Mouse (Mus musculus): ENCODE data around the gene Msi2. TPM values are rescaled to one million over a fixed set of nuclear protein-coding genes. Genes with fewer than 3 reads are reported as not detected.
A peak's percentile ranks its signal among the peaks of the same experiment; 100 is the strongest.

Msi2 gene
- polyA plus RNA-seq, 1 experiment from 2014 or later: 16.8 TPM

GRCm38 (mm10) chr11:88539637-88540478 is 178.5 kb downstream of the Msi2 start:
- Histone ChIP-seq H3K36me3 (peaks cover 9% of the 10 kb centered on the region; the same call in 1 of the 2 replicates), H3K4me3 (no peak overlapping the region), H3K9me3 (replicated peaks) (no peaks in the 10 kb centered on the region), H3K27me3 (ENCODE audit: low read depth, poor library complexity, severe bottlenecking) (no peaks in the 10 kb centered on the region), H3K4me1 (peaks cover 85% of the 10 kb centered on the region), H3K27ac (peak overlapping the region; percentile 32; the same call in 1 of the 2 replicates)
- WGBS: 65% methylated on average over 8 of the region's 8 CpGs
- no peak for DNase-seq (ENCODE audit: low spot score)

DNA sequence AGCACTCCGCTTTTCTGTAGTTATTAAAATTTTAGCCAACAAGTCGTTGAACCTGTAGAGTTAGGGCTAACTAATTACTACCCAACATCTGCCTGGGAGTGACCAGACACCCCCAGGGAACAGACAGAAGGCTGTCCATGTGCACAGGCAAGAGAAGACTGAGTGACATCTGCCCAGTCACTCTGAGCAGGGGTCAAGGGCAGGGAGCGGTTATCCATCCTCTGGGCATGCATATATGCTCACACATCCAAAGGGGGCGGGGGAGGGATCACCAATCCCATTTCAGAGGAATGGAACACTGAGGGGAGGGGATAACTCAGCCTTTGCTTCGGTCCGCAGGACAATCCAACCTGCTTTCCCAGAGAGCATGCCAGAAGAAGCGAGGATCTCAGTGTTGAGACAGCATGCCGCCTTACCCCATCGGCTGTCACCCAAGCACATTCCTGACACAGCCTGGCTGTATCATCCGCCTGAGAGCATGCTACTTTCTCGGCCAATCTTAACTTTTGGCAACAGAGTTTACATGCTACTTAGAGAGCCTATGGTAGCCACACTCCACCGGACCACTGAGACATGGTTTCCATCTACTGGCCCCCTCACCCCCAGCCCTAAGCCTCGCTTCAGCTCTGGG is 179.5 kb downstream of the Msi2 start:
- WGBS: 82% methylated on average over 13 of the region's 13 CpGs
- no peak for DNase-seq (ENCODE audit: low spot score)
- Histone ChIP-seq H3K4me3 (no peak overlapping the region), H3K27me3 (ENCODE audit: low read depth, poor library complexity, severe bottlenecking) (no peaks in the 10 kb centered on the region), H3K9me3 (replicated peaks) (no peaks in the 10 kb centered on the region), H3K4me1 (peaks cover 94% of the 10 kb centered on the region), H3K27ac (no peak overlapping the region; the same call in 1 of the 2 replicates), H3K36me3 (peaks cover 9% of the 10 kb centered on the region; the same call in 1 of the 2 replicates)

DNA sequence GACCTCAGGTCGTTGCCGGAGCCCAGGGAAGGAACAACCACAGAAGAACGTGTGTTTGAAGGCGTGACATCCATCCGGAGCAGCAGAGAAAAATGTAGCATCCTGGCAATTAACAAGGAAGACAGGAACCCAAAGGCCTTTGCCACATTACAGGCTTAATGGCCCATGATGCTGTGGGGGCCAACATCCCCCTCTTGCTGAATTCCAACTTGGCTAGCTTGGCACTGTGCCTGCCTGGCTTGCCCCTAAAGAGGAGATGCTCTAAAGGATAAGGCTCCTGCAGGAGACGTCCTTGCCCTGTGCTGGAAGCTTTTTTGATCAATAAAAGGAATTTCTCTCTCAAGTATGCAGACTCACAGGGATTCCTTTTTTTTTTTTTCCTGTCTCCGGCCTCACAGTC is 181.0 kb downstream of the Msi2 start:
- 86% methylated on average over 7 of the region's 7 CpGs for WGBS

DNA sequence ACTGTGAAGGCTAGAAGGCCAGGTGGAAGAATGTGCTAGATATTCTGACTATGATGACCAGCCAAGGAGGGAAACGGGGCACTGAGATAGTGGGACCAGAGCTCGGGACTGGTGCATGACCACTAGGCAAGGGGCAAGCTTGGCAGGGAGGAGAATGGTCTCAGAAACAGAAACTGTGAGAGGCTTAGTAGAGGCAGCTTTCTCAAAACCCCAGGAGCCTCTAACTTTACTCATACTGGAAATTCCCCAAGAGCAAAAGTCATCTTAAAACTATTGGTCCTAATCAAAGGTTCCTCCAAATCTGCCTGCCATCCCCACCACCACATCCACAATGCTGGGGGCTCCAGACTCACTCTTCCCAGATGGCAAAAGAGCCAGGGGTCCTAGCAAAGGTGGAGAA is 181.5 kb downstream of the Msi2 start:
- no peak overlapping the region for H3K4me3 ChIP-seq
- no peak for DNase-seq (ENCODE audit: low spot score)
- WGBS: 91% methylated on average over 2 of the region's 2 CpGs
- peaks cover 9% of the 10 kb centered on the region; the same call in 1 of the 2 replicates for H3K36me3 ChIP-seq
- H3K4me1 ChIP-seq: peaks cover 74% of the 10 kb centered on the region
- H3K27ac ChIP-seq: no peak overlapping the region
- H3K27me3 ChIP-seq (ENCODE audit: low read depth, poor library complexity, severe bottlenecking): no peaks in the 10 kb centered on the region
- no peaks in the 10 kb centered on the region for H3K9me3 ChIP-seq (replicated peaks)

More for the DNA sequence above, 181.0 kb downstream of the Msi2 start:
- no peak overlapping the region for H3K27ac ChIP-seq
- H3K4me1 ChIP-seq: peaks cover 79% of the 10 kb centered on the region
- peaks cover 9% of the 10 kb centered on the region; the same call in 1 of the 2 replicates for H3K36me3 ChIP-seq
- H3K4me3 ChIP-seq: no peak overlapping the region
- no peak for DNase-seq (ENCODE audit: low spot score)
- no peaks in the 10 kb centered on the region for H3K27me3 ChIP-seq (ENCODE audit: low read depth, poor library complexity, severe bottlenecking)
- no peaks in the 10 kb centered on the region for H3K9me3 ChIP-seq (replicated peaks)

- DNase-seq (ENCODE audit: low spot score): no peak
- Histone ChIP-seq H3K27ac (peak overlapping the region; percentile 39; the same call in 1 of the 2 replicates), H3K4me3 (no peak overlapping the region), H3K4me1 (peaks cover 59% of the 10 kb centered on the region), H3K27me3 (ENCODE audit: low read depth, poor library complexity, severe bottlenecking) (no peaks in the 10 kb centered on the region), H3K9me3 (replicated peaks) (no peaks in the 10 kb centered on the region), H3K36me3 (peaks cover 19% of the 10 kb centered on the region; the same call in 1 of the 2 replicates)
- WGBS: 27% methylated on average over 11 of the region's 11 CpGs
Measured at GRCm38 (mm10) chr11:88534331-88534929, 183.9 kb downstream of the Msi2 start.

- 92% methylated on average over 2 of the region's 2 CpGs for WGBS
- H3K27ac ChIP-seq: no peak overlapping the region
- H3K36me3 ChIP-seq: peaks cover 10% of the 10 kb centered on the region; the same call in 1 of the 2 replicates
- no peaks in the 10 kb centered on the region for H3K9me3 ChIP-seq (replicated peaks)
- H3K4me3 ChIP-seq: no peak overlapping the region
- peaks cover 59% of the 10 kb centered on the region for H3K4me1 ChIP-seq
- H3K27me3 ChIP-seq (ENCODE audit: low read depth, poor library complexity, severe bottlenecking): no peaks in the 10 kb centered on the region
- DNase-seq (ENCODE audit: low spot score): no peak
Measured at GRCm38 (mm10) chr11:88532016-88532415, 186.3 kb downstream of the Msi2 start.

DNA sequence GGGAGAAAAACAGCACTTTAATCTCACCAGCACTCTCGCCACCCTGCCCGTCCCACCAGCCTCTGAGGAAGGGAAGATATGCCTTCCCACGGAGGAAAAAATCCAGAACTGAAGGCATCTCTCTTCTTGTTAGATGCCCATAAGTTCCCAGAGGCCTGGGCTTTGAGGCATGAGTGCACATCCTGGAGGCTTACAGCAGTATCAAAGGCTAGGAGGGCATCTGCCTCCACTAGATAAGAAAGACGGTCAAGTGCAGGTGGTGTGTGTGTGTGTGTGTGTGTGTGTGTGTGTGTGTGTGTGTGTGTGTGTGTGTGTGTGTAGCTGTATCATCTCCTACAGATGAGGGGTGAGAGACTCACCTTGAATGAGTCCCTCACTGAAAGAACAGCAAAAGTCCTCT is 188.3 kb downstream of the Msi2 start:
- H3K36me3 ChIP-seq: peaks cover 9% of the 10 kb centered on the region; the same call in 1 of the 2 replicates
- H3K9me3 ChIP-seq (replicated peaks): no peaks in the 10 kb centered on the region
- no peak overlapping the region for H3K27ac ChIP-seq
- no peak overlapping the region for H3K4me3 ChIP-seq
- WGBS: 77% methylated on average over 4 of the region's 4 CpGs
- no peaks in the 10 kb centered on the region for H3K27me3 ChIP-seq (ENCODE audit: low read depth, poor library complexity, severe bottlenecking)
- peaks cover 62% of the 10 kb centered on the region for H3K4me1 ChIP-seq
- no peak for DNase-seq (ENCODE audit: low spot score)

GRCm38 (mm10) chr11:88528522-88529101 is 189.7 kb downstream of the Msi2 start:
- peaks cover 9% of the 10 kb centered on the region; the same call in 1 of the 2 replicates for H3K36me3 ChIP-seq
- peak overlapping the region; percentile 37; the same call in 1 of the 2 replicates for H3K27ac ChIP-seq
- WGBS: 30% methylated on average over 8 of the region's 8 CpGs
- DNase-seq (ENCODE audit: low spot score): no peak
- H3K27me3 ChIP-seq (ENCODE audit: low read depth, poor library complexity, severe bottlenecking): no peaks in the 10 kb centered on the region
- H3K4me1 ChIP-seq: peaks cover 64% of the 10 kb centered on the region
- H3K9me3 ChIP-seq (replicated peaks): no peaks in the 10 kb centered on the region
- H3K4me3 ChIP-seq: no peak overlapping the region

GRCm38 (mm10) chr11:88526711-88527110 is 191.6 kb downstream of the Msi2 start:
- no peaks in the 10 kb centered on the region for H3K27me3 ChIP-seq (ENCODE audit: low read depth, poor library complexity, severe bottlenecking)
- H3K27ac ChIP-seq: peak overlapping the region; percentile 40; the same call in 1 of the 2 replicates
- 24% methylated on average over 7 of the region's 7 CpGs for WGBS
- H3K4me3 ChIP-seq: no peak overlapping the region
- DNase-seq (ENCODE audit: low spot score): no peak
- peaks cover 19% of the 10 kb centered on the region; the same call in 1 of the 2 replicates for H3K36me3 ChIP-seq
- peaks cover 71% of the 10 kb centered on the region for H3K4me1 ChIP-seq
- no peaks in the 10 kb centered on the region for H3K9me3 ChIP-seq (replicated peaks)

DNA sequence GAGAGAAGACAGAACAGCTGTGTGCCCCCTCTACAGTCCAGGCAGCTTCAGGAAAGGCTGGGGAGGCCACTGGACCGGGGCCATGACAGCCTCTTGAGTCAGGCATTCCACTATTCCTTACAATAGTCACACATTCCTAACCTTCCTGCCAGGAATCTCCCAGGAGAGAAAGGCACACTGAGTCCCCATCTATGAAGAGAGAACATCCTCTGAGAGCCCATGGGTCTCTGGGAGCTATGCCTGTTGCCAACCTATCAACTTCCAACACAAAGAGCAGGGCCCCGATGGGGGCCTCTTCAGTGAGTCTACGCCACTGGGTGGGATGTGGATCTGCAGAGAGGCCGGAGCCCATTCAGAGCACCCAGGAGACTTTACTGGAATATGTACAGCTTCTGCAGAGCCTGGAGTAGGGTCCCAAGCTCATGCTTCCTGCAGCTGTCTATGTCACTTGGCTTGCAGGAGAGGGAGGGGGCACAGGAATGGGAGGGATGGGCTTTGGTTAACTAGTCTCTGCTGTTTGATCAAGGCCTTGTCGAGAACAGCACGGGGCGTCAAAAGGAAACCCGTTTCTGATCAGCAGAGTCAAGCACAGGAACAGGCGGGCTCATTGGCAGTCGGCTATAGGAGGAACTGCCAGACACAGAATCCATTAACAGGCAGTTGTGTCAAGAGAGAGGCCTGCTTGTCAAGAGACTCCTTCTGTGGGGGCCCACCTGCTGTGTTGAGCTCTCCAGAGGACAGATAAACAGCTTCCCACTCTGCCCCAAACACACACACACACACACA is 193.3 kb downstream of the Msi2 start:
- Histone ChIP-seq H3K27ac (peak overlapping the region; percentile 74), H3K4me3 (no peak overlapping the region), H3K36me3 (peaks cover 24% of the 10 kb centered on the region), H3K27me3 (ENCODE audit: low read depth, poor library complexity, severe bottlenecking) (no peaks in the 10 kb centered on the region), H3K9me3 (replicated peaks) (no peaks in the 10 kb centered on the region), H3K4me1 (peaks cover 70% of the 10 kb centered on the region)
- 40% methylated on average over 10 of the region's 10 CpGs for WGBS
- no peak for DNase-seq (ENCODE audit: low spot score)

DNA sequence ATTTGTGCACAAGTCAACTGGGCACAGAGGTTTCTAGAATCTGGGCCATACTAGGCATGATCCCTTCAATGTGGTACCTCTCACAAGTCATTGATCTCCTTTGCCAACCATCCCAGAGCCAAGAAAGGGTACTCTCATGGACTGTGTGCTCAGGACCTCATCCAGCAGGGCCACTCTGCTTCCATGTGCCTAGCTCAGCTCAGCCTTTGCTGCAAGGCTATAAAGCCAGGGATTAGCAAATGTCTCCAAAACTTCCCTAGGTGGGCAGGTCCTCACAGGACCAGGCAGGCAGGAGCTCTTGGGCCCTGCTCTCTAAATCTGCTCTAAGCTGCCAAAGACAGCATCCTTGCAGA is 193.9 kb downstream of the Msi2 start:
- H3K9me3 ChIP-seq (replicated peaks): no peaks in the 10 kb centered on the region
- peaks cover 21% of the 10 kb centered on the region for H3K36me3 ChIP-seq
- no peaks in the 10 kb centered on the region for H3K27me3 ChIP-seq (ENCODE audit: low read depth, poor library complexity, severe bottlenecking)
- peak overlapping the region; percentile 74 for H3K27ac ChIP-seq
- H3K4me3 ChIP-seq: no peak overlapping the region
- peaks cover 65% of the 10 kb centered on the region for H3K4me1 ChIP-seq
- no peak for DNase-seq (ENCODE audit: low spot score)

- Histone ChIP-seq H3K9me3 (replicated peaks) (no peaks in the 10 kb centered on the region), H3K36me3 (peaks cover 26% of the 10 kb centered on the region), H3K4me1 (peaks cover 60% of the 10 kb centered on the region), H3K4me3 (no peak overlapping the region), H3K27ac (no peak overlapping the region; the same call in 1 of the 2 replicates), H3K27me3 (ENCODE audit: low read depth, poor library complexity, severe bottlenecking) (no peaks in the 10 kb centered on the region)
- 53% methylated on average over 4 of the region's 4 CpGs for WGBS
- DNase-seq (ENCODE audit: low spot score): no peak
Measured at GRCm38 (mm10) chr11:88523921-88524320, 194.4 kb downstream of the Msi2 start.
